Mouse (Mus musculus) spleen, adult 2 months (tissue): ENCODE data around the gene Mapk8ip1.

Experiments used
- CTCF ChIP-seq: fragments of 200-500 bp; IDR thresholded peaks from 2 replicates; pipeline ENCODE4 v1.5.1; 2011; ENCODE audit warnings: mild to moderate bottlenecking, inconsistent platforms; ENCODE audit not compliant: insufficient read depth, insufficient read length, insufficient replicate concordance; ENCODE audit errors: extremely low read depth
- POLR2A ChIP-seq: fragments of 200-500 bp; IDR thresholded peaks from 2 replicates; pipeline ENCODE4 v1.6.1; 2011; ENCODE audit warnings: low read depth, low read length, inconsistent platforms

DNA sequence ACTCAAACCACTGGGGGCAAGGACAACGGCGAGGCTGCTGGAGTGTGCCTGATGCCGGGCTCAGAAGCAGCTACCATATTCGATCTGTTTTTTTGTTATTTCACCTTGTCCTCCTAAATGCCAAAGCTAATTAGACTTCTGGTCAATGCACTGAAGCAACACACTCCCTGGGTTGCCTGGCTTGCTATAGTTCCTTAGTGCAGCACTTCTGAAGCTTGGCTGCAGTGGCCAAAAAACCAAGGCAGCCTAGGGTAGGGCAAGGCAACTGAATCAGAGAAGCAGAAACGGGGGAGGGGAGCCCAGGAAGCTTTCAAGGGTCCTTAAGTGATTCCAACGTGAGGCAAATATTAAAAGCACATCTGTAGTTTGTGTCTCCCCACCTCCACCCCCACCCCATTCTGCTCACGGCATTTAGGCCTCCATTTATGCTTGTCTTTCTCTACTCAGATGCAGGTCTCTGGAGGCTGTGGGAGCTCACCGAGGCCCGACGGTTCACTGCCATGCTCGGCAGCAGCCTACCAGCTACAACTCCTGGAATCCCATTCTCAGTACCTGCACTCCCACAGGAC lies 30.6 kb upstream of the Mapk8ip1 start:
- TF ChIP-seq CTCF = no peak
- no peak for TF ChIP-seq POLR2A
